12 mouse cellular contexts compared by ENCODE assay signal in the genomic region with DNA sequence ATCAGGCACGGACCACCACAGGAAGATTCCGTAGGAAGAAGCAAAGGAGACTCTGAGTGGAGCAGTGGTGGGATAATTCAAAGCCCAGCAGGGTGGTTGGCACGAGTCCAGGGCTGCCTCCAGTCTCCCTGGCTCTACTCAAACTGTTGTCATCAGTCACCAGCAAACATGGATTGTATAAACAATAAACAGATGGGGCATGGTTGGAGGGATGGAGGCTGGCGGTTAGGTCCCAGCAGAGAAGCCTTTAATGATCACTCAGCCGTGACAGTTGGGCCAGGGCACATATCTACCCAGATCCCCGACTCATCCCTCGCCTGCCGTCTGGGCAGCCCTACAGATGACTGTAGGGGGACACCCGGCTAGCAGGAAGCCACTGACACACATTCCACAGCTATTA. TPM values are rescaled to one million over a fixed set of nuclear protein-coding genes. Genes with fewer than 3 reads are reported as not detected.
DNase-seq lines count a peak whose midpoint lies in the region; ATAC-seq lines count a peak whose summit lies in the region.
"Had no signal": no experiment of that assay in that cellular context is flagged by ENCODE, and none has a peak within 500 bp of the region (broad histone marks: within the 10 kb centered on the region; RNA-seq: fewer than 3 reads in every experiment).

No protein-coding gene starts in this region.

- WGBS in embryonic facial prominence, embryonic 15.5 days: 20% methylated on average over 9 of the region's 9 CpGs

- H3K9ac ChIP-seq in embryonic facial prominence, embryonic 15.5 days: no peak overlapping the region

- peak; percentile 74 for ATAC-seq in embryonic facial prominence, embryonic 15.5 days (ENCODE audit: insufficient number of reproducible peaks, low FRiP score, low TSS enrichment, low read depth)
- ATAC-seq: inflammation-experienced regulatory T-cells, adult 6 months had no signal

- H3K9me3 ChIP-seq in embryonic facial prominence, embryonic 15.5 days (replicated peaks): no peaks in the 10 kb centered on the region
- H3K9me3 ChIP-seq: G1E had no signal

- no peak overlapping the region for H3K4me3 ChIP-seq in embryonic facial prominence, embryonic 15.5 days (replicated peaks)

- no peak overlapping the region for H3K27ac ChIP-seq in embryonic facial prominence, embryonic 15.5 days (replicated peaks)
- H3K27ac ChIP-seq: macrophage had no signal

- H3K36me3 ChIP-seq in embryonic facial prominence, embryonic 15.5 days: no peaks in the 10 kb centered on the region
- H3K36me3 ChIP-seq: G1E had no signal

- peak; percentile 25 for DNase-seq in adrenal gland, postnatal 10 days
- no peak for DNase-seq in adrenal gland, adult 8-10 months
- DNase-seq in layer of hippocampus, postnatal 14 days (ENCODE audit: low spot score in 2 of 2): peak; percentile 24 to 26
- DNase-seq in layer of hippocampus, adult 9-10 months (ENCODE audit: low spot score): no peak
- DNase-seq in MN1 (ENCODE audit: low spot score): peak; percentile 74
- DNase-seq in frontal cortex, postnatal 10 days (ENCODE audit: low spot score in 2 of 2): no peak
- no peak for DNase-seq in spleen, postnatal 36 days (ENCODE audit: low spot score in 2 of 2)
- DNase-seq: adrenal gland, postnatal 14 days had no signal

- no peaks in the 10 kb centered on the region for H3K27me3 ChIP-seq in embryonic facial prominence, embryonic 15.5 days

- H3K4me2 ChIP-seq in embryonic facial prominence, embryonic 15.5 days (replicated peaks): no peak overlapping the region

- peaks cover 6% of the 10 kb centered on the region; the same call in 1 of the 2 replicates for H3K4me1 ChIP-seq in embryonic facial prominence, embryonic 15.5 days

RNA-seq across cellular contexts. Expression of a gene that starts 38.3 kb away (rescaled TPM):
- total RNA-seq in adrenal gland, postnatal 10 days (2021): 1 to 10 TPM; 5.9 to 9.1 TPM
- total RNA-seq in adrenal gland, adult 8-10 months (2022): 10 to 100 TPM in 2 of 4 experiments, 1 to 10 TPM in 2; 6.4 to 12.4 (median 8.9) TPM
- 10 to 100 TPM; 15.6 to 16.1 TPM for total RNA-seq in layer of hippocampus, postnatal 14 days (2021)
- 22.2 and 23.9 TPM in 2 replicates for polyA plus RNA-seq in embryonic facial prominence, embryonic 15.5 days (2015; fragmentation: Nextera tagmentation; extraction: Ambion mirVana)
- polyA plus RNA-seq: G1E had no signal

RNA-seq across cellular contexts. Expression of a gene that starts 39.1 kb away (rescaled TPM):
- total RNA-seq in adrenal gland, postnatal 10 days (2021): 10 to 100 TPM in 1 of 2 experiments, 1 to 10 TPM in 1; 9.9 to 12.6 TPM
- total RNA-seq in adrenal gland, adult 8-10 months (2022): 10 to 100 TPM in 3 of 4 experiments, 1 to 10 TPM in 1; 8.3 to 13.7 (median 11.4) TPM
- total RNA-seq in layer of hippocampus, postnatal 14 days (2021): 100 to 1,000 TPM; 105 to 107 TPM
- polyA plus RNA-seq in embryonic facial prominence, embryonic 15.5 days (2015; fragmentation: Nextera tagmentation; extraction: Ambion mirVana): 29.6 and 32.6 TPM in 2 replicates
- total RNA-seq: G1E had no signal
- polyA plus RNA-seq: G1E; inflammation-experienced regulatory T-cells, adult 6 months had no signal

Comparison
In these comparisons a context has a peak if more than half of its experiments do, and no peak if none do; other contexts are left out.
1. DNase-seq: peak in adrenal gland, postnatal 10 days (single experiment), layer of hippocampus, postnatal 14 days (2 of 2) and MN1 (single experiment); none in adrenal gland, adult 8-10 months (single experiment), layer of hippocampus, adult 9-10 months (single experiment), frontal cortex, postnatal 10 days (0 of 2) and spleen, postnatal 36 days (0 of 2).
2. RNA of a gene that starts 39.1 kb away (total RNA-seq): 105 to 107 TPM in layer of hippocampus, postnatal 14 days; 9.9 to 12.6 TPM in adrenal gland, postnatal 10 days and 8.3 to 13.7 TPM in adrenal gland, adult 8-10 months; every median in the first group is over 4 times any median in the second.